In the genomic region with DNA sequence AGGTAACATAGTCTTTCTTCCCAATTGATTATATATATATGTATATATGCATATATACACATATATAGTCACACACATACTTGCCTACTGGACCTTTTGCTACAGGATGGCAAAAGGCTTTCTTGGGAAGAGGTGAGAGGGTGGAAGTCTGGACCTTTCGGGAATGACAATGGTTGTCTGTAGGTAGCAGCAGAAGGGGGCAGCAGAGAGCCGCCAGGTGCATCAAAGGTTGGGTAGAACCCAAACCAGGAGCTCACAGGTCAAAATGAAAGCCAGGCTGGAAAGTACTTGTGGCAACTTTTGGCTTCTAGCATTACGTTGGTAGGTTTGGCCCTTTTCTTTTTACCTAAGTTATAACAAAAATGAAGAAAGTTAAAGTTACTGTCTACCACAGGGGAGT, we compare ENCODE assay signal across 9 mouse cellular contexts. TPM values are rescaled to one million over a fixed set of nuclear protein-coding genes. Genes with fewer than 3 reads are reported as not detected.
DNase-seq lines count a peak whose midpoint lies in the region; ATAC-seq and TF ChIP-seq lines count a peak whose summit lies in the region.
"Had no signal": no experiment of that assay in that cellular context is flagged by ENCODE, and none has a peak within 500 bp of the region (broad histone marks: within the 10 kb centered on the region; RNA-seq: fewer than 3 reads in every experiment).

No protein-coding gene starts in this region.

- no peak for TF ChIP-seq POLR2A in brain, embryonic 14.5 days (IDR thresholded peaks at IDR 0.05; ENCODE audit: borderline replicate concordance, extremely low read depth, insufficient read depth, insufficient read length, poor library complexity, severe bottlenecking)

- H3K27ac ChIP-seq in limb, embryonic 11.5 days (replicated peaks; ENCODE audit: low read depth, low read length), result no peak overlapping the region
- no peak overlapping the region for H3K27ac ChIP-seq in limb, embryonic 10.5 days
- no peak overlapping the region for H3K27ac ChIP-seq in kidney, postnatal 0 days
- H3K27ac ChIP-seq: heart, embryonic 13.5 days had no signal

- no peak overlapping the region for H3K4me3 ChIP-seq in limb, embryonic 11.5 days (ENCODE audit: low read depth, low read length)
- H3K4me3 ChIP-seq in limb, embryonic 10.5 days, result no peak overlapping the region
- no peak overlapping the region for H3K4me3 ChIP-seq in kidney, postnatal 0 days (replicated peaks; ENCODE audit: low read depth, low read length)
- H3K4me3 ChIP-seq: heart, embryonic 13.5 days had no signal

- H3K4me2 ChIP-seq in limb, embryonic 11.5 days (ENCODE audit: low read depth, severe bottlenecking), result no peak overlapping the region
- H3K4me2 ChIP-seq in kidney, postnatal 0 days (ENCODE audit: low read length), result no peak overlapping the region
- H3K4me2 ChIP-seq: heart, embryonic 13.5 days had no signal

- no peaks in the 10 kb centered on the region for H3K27me3 ChIP-seq in limb, embryonic 11.5 days (ENCODE audit: control insufficient read depth, insufficient read depth, low read length)
- H3K27me3 ChIP-seq in limb, embryonic 10.5 days (ENCODE audit: low read depth, poor library complexity, severe bottlenecking), result no peaks in the 10 kb centered on the region
- H3K27me3 ChIP-seq in kidney, postnatal 0 days (ENCODE audit: insufficient read depth, low read length), result no peaks in the 10 kb centered on the region
- H3K27me3 ChIP-seq: heart, embryonic 13.5 days had no signal

- H3K36me3 ChIP-seq in limb, embryonic 11.5 days (ENCODE audit: control insufficient read depth, insufficient read depth, low read length), result no peaks in the 10 kb centered on the region
- no peaks in the 10 kb centered on the region for H3K36me3 ChIP-seq in limb, embryonic 10.5 days
- H3K36me3 ChIP-seq in kidney, postnatal 0 days (ENCODE audit: insufficient read depth, low read length), result no peaks in the 10 kb centered on the region
- H3K36me3 ChIP-seq: heart, embryonic 13.5 days had no signal

- intact Hi-C loops in left cerebral cortex, postnatal 10 days (cut with DNase I), result no loop called here

- TF ChIP-seq CTCF in brain, embryonic 14.5 days (IDR thresholded peaks at IDR 0.05; ENCODE audit: borderline replicate concordance, extremely low read depth, insufficient read depth, insufficient read length), result peak; percentile 39; the same call in 1 of the 2 replicates
- TF ChIP-seq CTCF in kidney, postnatal 0 days (IDR thresholded peaks at IDR 0.05; ENCODE audit: low read depth), result peak; percentile 70

- peak; percentile 71 for DNase-seq in limb, embryonic 11.5 days (ENCODE audit: low spot score)
- no peak for DNase-seq in limb, embryonic 10.5 days (ENCODE audit: low spot score)
- peak; percentile 4 for DNase-seq in MEL-GATA-1-ER (ENCODE audit: extremely low read depth, low read depth)
- peak; percentile 35 for DNase-seq in brain, embryonic 14.5 days (ENCODE audit: low read depth)
- no peak for DNase-seq in kidney, postnatal 0 days (ENCODE audit: low spot score)
- DNase-seq in thymus, postnatal 36 days, result peak; percentile 14 to 23
- DNase-seq in natural killer cell, adult 2 months (ENCODE audit: low spot score in 2 of 2), result no peak
- no peak for DNase-seq in left cerebral cortex, postnatal 10 days (ENCODE audit: extremely low spot score in 1 of 2, low spot score in 2 of 2)

- H3K9ac ChIP-seq in limb, embryonic 11.5 days (ENCODE audit: low read length), result no peak overlapping the region
- no peak overlapping the region for H3K9ac ChIP-seq in kidney, postnatal 0 days (ENCODE audit: low read depth, low read length)
- H3K9ac ChIP-seq: heart, embryonic 13.5 days had no signal

- ATAC-seq in limb, embryonic 11.5 days (ENCODE audit: insufficient number of reproducible peaks, low FRiP score, low TSS enrichment, low read depth), result no peak
- ATAC-seq in kidney, postnatal 0 days (replicated peaks; ENCODE audit: low FRiP score, low read depth), result no peak

- H3K4me1 ChIP-seq in limb, embryonic 11.5 days (ENCODE audit: control insufficient read depth, insufficient read depth, low read length), result peaks cover 7% of the 10 kb centered on the region; the same call in 1 of the 2 replicates
- H3K4me1 ChIP-seq in limb, embryonic 10.5 days, result peaks cover 27% of the 10 kb centered on the region
- no peaks in the 10 kb centered on the region for H3K4me1 ChIP-seq in kidney, postnatal 0 days (replicated peaks; ENCODE audit: insufficient read depth, low read length)

- H3K9me3 ChIP-seq in limb, embryonic 11.5 days (ENCODE audit: control insufficient read depth, low read length), result no peaks in the 10 kb centered on the region
- no peaks in the 10 kb centered on the region for H3K9me3 ChIP-seq in limb, embryonic 10.5 days (replicated peaks)
- no peaks in the 10 kb centered on the region for H3K9me3 ChIP-seq in kidney, postnatal 0 days (replicated peaks; ENCODE audit: low read length)
- H3K9me3 ChIP-seq: heart, embryonic 13.5 days had no signal

- WGBS in limb, embryonic 11.5 days, result 32% methylated on average over 3 of the region's 3 CpGs
- WGBS in limb, embryonic 10.5 days, result 43% methylated on average over 3 of the region's 3 CpGs
- 57% methylated on average over 3 of the region's 3 CpGs for WGBS in kidney, postnatal 0 days

RNA-seq across cellular contexts. Expression of a gene that starts 6.0 kb away (rescaled TPM):
- polyA plus RNA-seq in limb, embryonic 11.5 days (2014; fragmentation: Nextera tagmentation; extraction: Ambion mirVana), result 89.6 and 94.4 TPM in 2 replicates
- 109 and 110 TPM in 2 replicates for polyA plus RNA-seq in limb, embryonic 10.5 days (2016; fragmentation: Nextera tagmentation; extraction: Ambion mirVana)
- 3.4 and 4.1 TPM in 2 replicates for polyA plus RNA-seq in brain, embryonic 14.5 days (2012; rRNA removed)
- 11.5 and 12.4 TPM in 2 replicates for polyA plus RNA-seq in kidney, postnatal 0 days (2015; fragmentation: Nextera tagmentation; extraction: Ambion mirVana)
- 1 to 10 TPM; 3.6 to 4.6 TPM for total RNA-seq in left cerebral cortex, postnatal 10 days (2021)

RNA-seq across cellular contexts. Expression of a gene that starts 25.7 kb away (rescaled TPM):
- 0.17 and 0.28 TPM in 2 replicates for polyA plus RNA-seq in limb, embryonic 11.5 days (2014; fragmentation: Nextera tagmentation; extraction: Ambion mirVana)
- 0.38 and 0.59 TPM in 2 replicates for polyA plus RNA-seq in limb, embryonic 10.5 days (2016; fragmentation: Nextera tagmentation; extraction: Ambion mirVana)
- 0.09 and 0.10 TPM in 2 replicates for polyA plus RNA-seq in brain, embryonic 14.5 days (2012; rRNA removed)
- polyA plus RNA-seq in kidney, postnatal 0 days (2015; fragmentation: Nextera tagmentation; extraction: Ambion mirVana), result 0.19 and 0.30 TPM in 2 replicates
- total RNA-seq in left cerebral cortex, postnatal 10 days (2021), result 1 to 10 TPM in 1 of 2 experiments, under 1 TPM in 1; 0.39 to 1.4 TPM
- polyA plus RNA-seq: heart, embryonic 13.5 days had no signal

RNA-seq across cellular contexts. Expression of a gene that starts 25.8 kb away (rescaled TPM):
- 44.5 and 50.0 TPM in 2 replicates for polyA plus RNA-seq in limb, embryonic 11.5 days (2014; fragmentation: Nextera tagmentation; extraction: Ambion mirVana)
- polyA plus RNA-seq in limb, embryonic 10.5 days (2016; fragmentation: Nextera tagmentation; extraction: Ambion mirVana), result 45.7 and 51.6 TPM in 2 replicates
- 45.9 and 59.4 TPM in 2 replicates for polyA plus RNA-seq in brain, embryonic 14.5 days (2012; rRNA removed)
- polyA plus RNA-seq in kidney, postnatal 0 days (2015; fragmentation: Nextera tagmentation; extraction: Ambion mirVana), result 25.9 and 27.4 TPM in 2 replicates
- 10 to 100 TPM; 16.3 to 16.6 TPM for total RNA-seq in left cerebral cortex, postnatal 10 days (2021)

RNA-seq across cellular contexts. Expression of a gene that starts 32.8 kb away (rescaled TPM):
- polyA plus RNA-seq in limb, embryonic 11.5 days (2014; fragmentation: Nextera tagmentation; extraction: Ambion mirVana), result 1.6 and 1.7 TPM in 2 replicates
- polyA plus RNA-seq in limb, embryonic 10.5 days (2016; fragmentation: Nextera tagmentation; extraction: Ambion mirVana), result 1.1 and 1.4 TPM in 2 replicates
- 2.5 and 3.3 TPM in 2 replicates for polyA plus RNA-seq in brain, embryonic 14.5 days (2012; rRNA removed)
- polyA plus RNA-seq in kidney, postnatal 0 days (2015; fragmentation: Nextera tagmentation; extraction: Ambion mirVana), result 0.05 TPM in 1 of 2 replicates, not detected in the other
- under 1 TPM; 0.15 to 0.16 TPM for total RNA-seq in left cerebral cortex, postnatal 10 days (2021)

Comparison
In these comparisons a context has a peak if more than half of its experiments do, and no peak if none do; other contexts are left out.
1. DNase-seq: peak in limb, embryonic 11.5 days (single experiment), MEL-GATA-1-ER (single experiment), brain, embryonic 14.5 days (single experiment) and thymus, postnatal 36 days (2 of 2); none in limb, embryonic 10.5 days (single experiment), kidney, postnatal 0 days (single experiment), natural killer cell, adult 2 months (0 of 2) and left cerebral cortex, postnatal 10 days (0 of 2).